Mouse (Mus musculus) embryo, embryonic 10 days (tissue): ENCODE measurements around the gene Hoxc9.

Source experiments
- DNase-seq: peaks from one replicate; pipeline ENCODE4 v3.0.0-alpha.2; 2015; ENCODE audit warnings: low spot score

Hoxc9 gene

DNA sequence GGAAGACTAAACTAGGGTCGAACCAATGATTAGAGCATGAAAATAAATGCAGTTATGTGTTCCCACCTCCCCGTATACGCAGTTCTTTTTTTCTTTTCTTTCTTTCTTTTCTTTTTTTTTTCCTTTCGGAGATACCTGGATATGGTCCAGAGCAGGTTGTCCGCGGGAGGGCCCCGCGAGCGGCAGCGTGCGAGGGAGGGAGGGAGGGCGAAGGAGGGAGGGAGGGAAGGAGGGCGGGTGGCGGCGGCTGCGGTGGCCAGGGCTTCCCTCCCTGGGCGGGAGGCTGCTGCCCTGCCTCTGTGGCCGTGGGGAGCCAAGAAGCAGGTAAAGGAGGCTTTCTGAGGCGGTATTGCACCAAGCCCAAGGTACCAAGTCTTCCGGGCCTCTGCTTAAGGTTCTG is at the start of gene Hoxc9:
TSS of gene Hoxc9 (plus strand) at position 269 of the 400 bp plus-strand sequence.
- no peak for DNase-seq

- DNase-seq: no peak
Measured at GRCm38 (mm10) chr15:102927032-102927645, 49.1 kb upstream of the Hoxc9 start.

- DNase-seq: no peak
Measured at GRCm38 (mm10) chr15:102931706-102932358, 44.4 kb upstream of the Hoxc9 start.

- DNase-seq: peak; percentile 66
Measured at GRCm38 (mm10) chr15:102934438-102934837, 41.8 kb upstream of the Hoxc9 start.

GRCm38 (mm10) chr15:102934897-102935296 is 41.3 kb upstream of the Hoxc9 start:
- no peak for DNase-seq

- DNase-seq: no peak
Measured at GRCm38 (mm10) chr15:102936279-102936972, 39.8 kb upstream of the Hoxc9 start, which contains the start of gene Hoxc12. Gene Hoxc12 (plus strand): TSS chr15:102936757.

DNA sequence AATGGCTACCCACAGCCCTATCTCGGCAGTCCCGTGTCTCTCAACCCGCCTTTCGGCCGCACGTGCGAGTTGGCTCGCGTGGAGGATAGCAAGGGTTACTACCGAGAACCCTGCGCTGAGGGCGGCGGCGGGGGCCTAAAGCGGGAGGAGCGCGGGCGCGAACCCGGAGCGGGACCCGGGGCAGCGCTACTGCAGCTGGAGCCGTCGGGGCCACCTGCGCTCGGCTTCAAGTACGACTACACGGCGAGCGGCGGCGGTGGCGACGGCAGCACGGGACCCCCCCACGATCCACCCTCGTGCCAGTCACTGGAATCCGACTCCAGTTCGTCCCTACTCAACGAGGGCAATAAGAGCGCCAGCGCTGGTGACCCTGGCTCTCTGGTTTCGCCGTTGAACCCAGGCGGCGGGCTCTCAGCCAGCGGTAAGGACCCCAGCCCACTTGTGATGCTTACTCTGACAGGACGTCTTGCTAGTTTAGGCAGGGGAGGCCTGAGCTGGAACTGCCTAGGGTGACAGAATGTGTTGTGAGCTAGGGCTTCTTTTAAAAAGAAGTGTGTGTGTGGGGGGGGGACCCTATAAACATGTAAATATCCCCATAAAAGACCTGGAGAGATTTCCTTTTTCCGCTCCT is 39.1 kb upstream of the Hoxc9 start:
- no peak for DNase-seq

DNA sequence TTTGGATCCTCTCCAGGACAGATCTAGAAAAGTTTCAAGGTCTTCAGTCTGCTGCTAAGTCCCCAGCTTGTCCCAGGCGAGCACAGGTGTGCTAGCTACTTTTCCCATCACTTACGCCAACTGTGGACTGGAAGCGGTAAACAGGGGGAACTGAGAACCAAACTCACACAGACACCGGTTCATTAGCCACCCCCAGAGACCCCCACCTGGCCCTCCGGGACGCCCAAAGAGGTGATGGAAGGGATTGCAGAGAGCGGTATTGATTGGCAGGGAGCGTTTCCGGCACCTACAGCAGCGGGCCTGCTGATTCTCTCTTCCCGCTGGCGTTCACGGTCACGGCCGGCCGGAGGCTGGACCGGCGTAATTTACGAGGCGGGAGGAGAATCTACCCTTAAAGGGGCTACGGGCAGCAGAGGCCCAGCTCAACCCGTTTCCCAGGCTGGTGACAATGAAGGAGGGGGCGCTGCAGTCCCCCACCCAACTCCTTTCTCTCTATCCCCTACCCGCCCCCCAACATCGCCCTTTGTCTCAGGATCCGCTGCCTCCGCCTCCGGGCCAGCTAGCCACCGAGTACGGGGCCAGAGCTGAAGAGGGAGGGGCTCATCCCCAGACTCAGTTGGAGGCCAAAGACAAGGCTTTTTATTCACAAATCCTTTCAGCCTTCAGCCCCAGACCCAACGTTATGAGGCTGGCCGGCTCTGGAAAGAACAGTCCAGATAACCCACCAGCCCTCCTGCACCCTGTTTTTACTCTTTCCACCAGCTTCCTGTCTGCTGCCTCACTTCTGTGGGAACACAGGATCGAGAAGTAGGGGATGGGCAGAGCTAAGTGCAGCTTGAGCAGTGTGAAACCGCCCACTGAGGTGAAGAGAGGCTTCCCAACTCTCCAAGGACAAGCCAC is 36.7 kb upstream of the Hoxc9 start:
- DNase-seq: no peak

GRCm38 (mm10) chr15:102942739-102943467 is 33.3 kb upstream of the Hoxc9 start:
- peak; percentile 67 for DNase-seq

- DNase-seq: no peak
Measured at GRCm38 (mm10) chr15:102943468-102943813, 32.8 kb upstream of the Hoxc9 start.

DNA sequence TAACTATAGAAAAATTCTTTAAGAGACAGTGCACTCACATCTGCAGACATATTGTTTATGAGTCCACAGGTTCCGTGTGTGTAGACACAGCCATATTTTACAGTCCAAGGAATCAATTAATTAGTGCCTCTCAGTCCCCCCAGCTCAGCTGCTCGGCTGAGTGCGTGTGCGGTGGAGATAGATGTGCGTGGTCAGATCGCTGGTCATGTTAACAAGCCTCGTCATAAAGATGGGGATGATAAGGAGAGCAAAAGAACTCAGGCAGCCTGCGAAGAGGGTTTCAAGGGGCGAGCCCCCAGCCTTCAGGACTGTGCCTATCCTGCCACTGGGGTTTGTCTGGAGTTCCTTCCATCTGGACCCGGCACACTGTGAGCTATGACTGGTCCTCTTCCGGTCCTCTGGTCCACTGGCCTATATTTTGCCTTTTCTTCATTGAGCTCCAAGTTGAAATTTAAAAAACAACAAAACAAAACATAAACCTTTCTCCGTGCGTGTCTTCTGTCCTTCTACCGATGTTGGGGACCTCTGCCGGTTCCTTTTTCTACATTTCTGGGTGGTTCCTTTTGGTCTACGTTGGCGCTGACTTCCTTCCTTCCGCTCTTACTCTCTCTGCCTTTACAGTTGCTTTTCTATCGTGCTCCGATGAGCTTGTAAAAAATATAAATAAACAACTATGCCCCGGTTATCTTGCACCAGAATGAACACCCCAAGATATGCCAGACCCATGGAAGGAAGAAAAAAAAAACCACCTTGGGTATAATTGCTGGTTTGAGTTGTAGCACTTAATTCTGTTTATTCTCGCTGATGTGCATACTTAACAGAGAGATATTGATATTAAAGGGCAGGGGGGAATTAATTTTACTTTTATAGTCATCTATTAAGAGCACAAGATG is 30.8 kb upstream of the Hoxc9 start:
- no peak for DNase-seq

GRCm38 (mm10) chr15:102947276-102947675 is 29.0 kb upstream of the Hoxc9 start:
- DNase-seq: no peak

- no peak for DNase-seq
Measured at GRCm38 (mm10) chr15:102948842-102949241, 27.4 kb upstream of the Hoxc9 start.

GRCm38 (mm10) chr15:102949696-102950095 is 26.5 kb upstream of the Hoxc9 start:
- no peak for DNase-seq

- DNase-seq: no peak
Measured at GRCm38 (mm10) chr15:102950877-102951276, 25.4 kb upstream of the Hoxc9 start.

DNA sequence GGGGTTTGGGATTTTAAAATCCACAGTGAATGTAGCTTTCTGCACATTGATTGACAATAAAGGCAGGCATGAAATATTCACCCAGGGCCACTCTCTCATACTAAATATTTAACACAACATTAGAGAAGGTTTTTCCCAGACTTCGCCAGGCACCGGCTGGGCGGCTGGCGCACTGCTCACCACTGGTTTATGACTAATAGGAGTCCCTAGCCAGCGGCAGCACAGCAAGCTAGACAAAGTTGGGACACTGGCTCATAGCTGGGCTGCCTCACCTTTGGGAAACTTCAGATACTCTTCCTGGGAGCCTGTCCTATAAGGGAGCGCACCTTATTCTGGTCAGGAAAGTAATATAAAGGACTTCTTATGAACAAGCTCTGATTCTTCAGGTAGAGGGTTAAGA is 22.7 kb upstream of the Hoxc9 start:
- no peak for DNase-seq

- no peak for DNase-seq
Measured at GRCm38 (mm10) chr15:102954192-102955006, 21.8 kb upstream of the Hoxc9 start, which contains the start of gene Hoxc11. Gene Hoxc11 (plus strand): TSS chr15:102954427.

- no peak for DNase-seq
Measured at GRCm38 (mm10) chr15:102955007-102955382, 21.2 kb upstream of the Hoxc9 start.
